In genomic region chr2:162660231-162660940, GRCm38 (mm10) we compare ENCODE assay signal across 8 mouse cellular contexts. TPM values are rescaled to one million over a fixed set of nuclear protein-coding genes. Genes with fewer than 3 reads are reported as not detected.
A peak's percentile ranks its signal among the peaks of the same experiment; 100 is the strongest.
DNase-seq lines count a peak whose midpoint lies in the region; ATAC-seq and TF ChIP-seq lines count a peak whose summit lies in the region.

No protein-coding gene starts in this region.

- H3K4me1 ChIP-seq in E14TG2a.4 (replicated peaks; ENCODE audit: low read depth, low read length), result peaks cover 42% of the 10 kb centered on the region
- no peaks in the 10 kb centered on the region; the same call in 1 of the 2 replicates for H3K4me1 ChIP-seq in embryonic fibroblast, embryonic 13.5 days (ENCODE audit: control insufficient read depth, insufficient read depth, low read length)
- peaks cover 4% of the 10 kb centered on the region; the same call in 1 of the 2 replicates for H3K4me1 ChIP-seq in intestine, embryonic 16.5 days (ENCODE audit: control insufficient read depth, insufficient read depth, low read length)
- H3K4me1 ChIP-seq in midbrain, postnatal 0 days (ENCODE audit: insufficient read depth, low read length), result no peaks in the 10 kb centered on the region
- no peaks in the 10 kb centered on the region for H3K4me1 ChIP-seq in thymus, adult 2 months (replicated peaks; ENCODE audit: control insufficient read depth, insufficient read depth, low read length)

- peak; percentile 18 for DNase-seq in gastrocnemius, adult 2 months
- DNase-seq in gastrocnemius, postnatal 36 days, result no peak
- DNase-seq in midbrain, postnatal 0 days (ENCODE audit: low spot score), result peak; percentile 27
- no peak for DNase-seq in thymus, adult 2 months

- peaks cover 78% of the 10 kb centered on the region for H3K27me3 ChIP-seq in E14TG2a.4 (ENCODE audit: insufficient read depth, low read length)
- peaks cover 55% of the 10 kb centered on the region for H3K27me3 ChIP-seq in intestine, embryonic 16.5 days (replicated peaks; ENCODE audit: control insufficient read depth, insufficient read depth, low read length)
- H3K27me3 ChIP-seq in midbrain, postnatal 0 days (ENCODE audit: insufficient read depth, low read length), result no peaks in the 10 kb centered on the region
- H3K27me3 ChIP-seq in thymus, adult 2 months (ENCODE audit: control insufficient read depth, insufficient read depth, low read length), result peaks cover 6% of the 10 kb centered on the region; the same call in 1 of the 2 replicates

- H3K9me3 ChIP-seq in E14TG2a.4 (ENCODE audit: low read length), result peaks cover 7% of the 10 kb centered on the region
- no peaks in the 10 kb centered on the region for H3K9me3 ChIP-seq in intestine, embryonic 16.5 days (ENCODE audit: control insufficient read depth, low read length)
- no peaks in the 10 kb centered on the region for H3K9me3 ChIP-seq in midbrain, postnatal 0 days (ENCODE audit: low read length)

- H3K27ac ChIP-seq in gastrocnemius, adult 2 months, result no peak overlapping the region
- H3K27ac ChIP-seq in embryonic fibroblast, embryonic 13.5 days (ENCODE audit: insufficient read depth, low read length), result no peak overlapping the region
- H3K27ac ChIP-seq in intestine, embryonic 16.5 days (ENCODE audit: low read length), result no peak overlapping the region
- peak overlapping the region; percentile 65; the same call in 1 of the 2 replicates for H3K27ac ChIP-seq in midbrain, postnatal 0 days (ENCODE audit: low read depth, low read length)
- no peak overlapping the region for H3K27ac ChIP-seq in thymus, adult 2 months (ENCODE audit: control insufficient read depth, insufficient read depth, low read length)

- no peaks in the 10 kb centered on the region for H3K36me3 ChIP-seq in E14TG2a.4 (ENCODE audit: insufficient read depth, low read length)
- no peaks in the 10 kb centered on the region for H3K36me3 ChIP-seq in intestine, embryonic 16.5 days (ENCODE audit: control insufficient read depth, insufficient read depth, low read length)
- H3K36me3 ChIP-seq in midbrain, postnatal 0 days (ENCODE audit: insufficient read depth, low read length), result no peaks in the 10 kb centered on the region
- no peaks in the 10 kb centered on the region for H3K36me3 ChIP-seq in thymus, adult 2 months (ENCODE audit: control insufficient read depth, insufficient read depth, low read length)

- peak overlapping the region; percentile 61 for H3K4me3 ChIP-seq in gastrocnemius, adult 2 months
- peak overlapping the region; percentile 79 for H3K4me3 ChIP-seq in E14TG2a.4 (replicated peaks; ENCODE audit: low read length)
- H3K4me3 ChIP-seq in embryonic fibroblast, embryonic 13.5 days (ENCODE audit: insufficient read depth, low read length), result 0 out of 2 replicates have a peak overlapping the region, but pooled peaks have one; percentile 6
- peak overlapping the region; percentile 52 for H3K4me3 ChIP-seq in intestine, embryonic 16.5 days (ENCODE audit: low read length)
- H3K4me3 ChIP-seq in midbrain, postnatal 0 days (ENCODE audit: low read depth, low read length), result peak overlapping the region; percentile 74
- H3K4me3 ChIP-seq in thymus, adult 2 months (ENCODE audit: control insufficient read depth, insufficient read depth, low read length), result no peak overlapping the region

- peak overlapping the region; percentile 27; the same call in 1 of the 2 replicates for H3K9ac ChIP-seq in intestine, embryonic 16.5 days (ENCODE audit: low read depth, low read length)
- H3K9ac ChIP-seq in midbrain, postnatal 0 days (replicated peaks; ENCODE audit: low read length, poor library complexity, severe bottlenecking), result peak overlapping the region; percentile 77

- 1% methylated on average over 50 of the region's 57 CpGs for whole genome bisulfite sequencing in intestine, embryonic 16.5 days
- WGBS in midbrain, postnatal 0 days, result under 1% methylated on average over 55 of the region's 57 CpGs
- WGBS in thymus, adult 2 months, result 3% methylated on average over 57 of the region's 57 CpGs

- ATAC-seq in intestine, embryonic 16.5 days, result peak; percentile 24; the same call in 1 of the 2 replicates
- peak; percentile 4; the same call in 1 of the 2 replicates for ATAC-seq in midbrain, postnatal 0 days (ENCODE audit: low FRiP score)
- ATAC-seq in granulocyte monocyte progenitor cell, adult 5-6 weeks (replicated peaks; ENCODE audit: poor library complexity, severe bottlenecking), result no peak

- intact Hi-C loops in gastrocnemius, adult 2 months (cut with DNase I), result no loop called here
- intact Hi-C loops in gastrocnemius, postnatal 36 days (cut with DNase I), result no loop called here

- H3K4me2 ChIP-seq in intestine, embryonic 16.5 days (ENCODE audit: low read depth, low read length), result peak overlapping the region; percentile 93
- H3K4me2 ChIP-seq in midbrain, postnatal 0 days (ENCODE audit: low read depth, low read length, poor library complexity, severe bottlenecking), result peak overlapping the region; percentile 96

- no peak for TF ChIP-seq CTCF in gastrocnemius, adult 2 months (IDR thresholded peaks at IDR 0.05)
- TF ChIP-seq CTCF in E14TG2a.4 (conservative IDR thresholded peaks at IDR 0.05; ENCODE audit: low read length), result no peak
- no peak for TF ChIP-seq CTCF in embryonic fibroblast, embryonic 13.5 days (IDR thresholded peaks at IDR 0.05; ENCODE audit: borderline replicate concordance, insufficient read depth, low read length)
- no peak for TF ChIP-seq CTCF in midbrain, postnatal 0 days (IDR thresholded peaks at IDR 0.05)
- TF ChIP-seq CTCF in thymus, adult 2 months (IDR thresholded peaks at IDR 0.05; ENCODE audit: borderline replicate concordance, control insufficient read depth, extremely low read depth, insufficient read depth, low read length, poor library complexity), result no peak

- TF ChIP-seq POLR2A in embryonic fibroblast, embryonic 13.5 days (IDR thresholded peaks at IDR 0.05; ENCODE audit: low read depth, low read length), result no peak
- TF ChIP-seq POLR2A in thymus, adult 2 months (IDR thresholded peaks at IDR 0.05; ENCODE audit: control insufficient read depth, extremely low read depth, insufficient read depth, low read length, poor library complexity), result no peak

RNA-seq across cellular contexts. Expression of gene Ptprt, which starts 0.6 kb away (rescaled TPM):
- under 1 TPM; 0.18 to 0.92 TPM for total RNA-seq in gastrocnemius, adult 2 months (2021)
- under 1 TPM; 0.51 to 0.64 TPM for total RNA-seq in gastrocnemius, postnatal 36 days (2021)
- 0.44 TPM in 1 of 2 replicates, not detected in the other for polyA plus RNA-seq in embryonic fibroblast, embryonic 13.5 days (2011; ENCODE audit: insufficient read length, low read depth, missing spikeins)
- 0.84 and 1.2 TPM in 2 replicates for polyA plus RNA-seq in intestine, embryonic 16.5 days (2015; fragmentation: Nextera tagmentation; extraction: Ambion mirVana)
- 70.5 and 72.2 TPM in 2 replicates for total RNA-seq in midbrain, postnatal 0 days (2014; rRNA removed)
- 9.8 and 12.6 TPM in 2 replicates for polyA plus RNA-seq in midbrain, postnatal 0 days (2015; fragmentation: Nextera tagmentation; extraction: Ambion mirVana)
- 0.94 and 1.1 TPM in 2 replicates for polyA plus RNA-seq in thymus, adult 2 months (2012; rRNA removed)
- total RNA-seq in granulocyte monocyte progenitor cell, adult 5-6 weeks (2014; fragmentation: Nextera tagmentation), result not detected in 2 replicates
- total RNA-seq in granulocyte monocyte progenitor cell, adult 5-6 weeks (2017), result 0.13 TPM in 1 of 2 replicates, not detected in the other

Comparison
In these comparisons a context has a peak if more than half of its experiments do, and no peak if none do; other contexts are left out.
1. DNase-seq: peak in gastrocnemius, adult 2 months (single experiment) and midbrain, postnatal 0 days (single experiment); none in gastrocnemius, postnatal 36 days (0 of 2) and thymus, adult 2 months (single experiment).
2. RNA of gene Ptprt, which starts 0.6 kb away (total RNA-seq): 70.5 to 72.2 TPM in midbrain, postnatal 0 days; 0.18 to 0.92 TPM in gastrocnemius, adult 2 months, 0.51 to 0.64 TPM in gastrocnemius, postnatal 36 days and 0.13 TPM in granulocyte monocyte progenitor cell, adult 5-6 weeks; every median in the first group is over 10 times any median in the second.